Mouse (Mus musculus) erythroblast, adult 5-6 weeks (primary cell): ENCODE measurements around the gene Lyst. TPM values are rescaled to one million over a fixed set of nuclear protein-coding genes. Genes with fewer than 3 reads are reported as not detected.
"Not testable (repeated sequence)": the region's sequence is repeated elsewhere in the genome, so short reads cannot be mapped to it uniquely, and the experiment has no call there.

Experiments
- ATAC-seq: replicated peaks from 2 replicates; pipeline ENCODE4 v1.8.0; 2016; ENCODE audit warnings: moderate number of reproducible peaks, mild to moderate bottlenecking, moderate TSS enrichment, inconsistent platforms; ENCODE audit not compliant: poor library complexity, low FRiP score, severe bottlenecking
- total RNA-seq, 2 experiments: library from RNA; stranded (forward) in 1 of 2; stranded (reverse) in 1 of 2; fragments of 150-400 nt in 1 of 2; fragments of 200-764, 138-1000 nt in 1 of 2; gene quantifications; 2 replicates each; pipeline versions ENCODE4 v1.2.3 to v1.2.4; 2015 to 2017; ENCODE audit warnings: low replicate concordance in 2 of 2

The Lyst gene
- total RNA-seq, 2 experiments from 2014 or later, result 30.8 to 33.0 TPM

- no peak for ATAC-seq
Observed at GRCm38 (mm10) chr13:13621456-13621855, 31.3 kb downstream of the Lyst start.

DNA sequence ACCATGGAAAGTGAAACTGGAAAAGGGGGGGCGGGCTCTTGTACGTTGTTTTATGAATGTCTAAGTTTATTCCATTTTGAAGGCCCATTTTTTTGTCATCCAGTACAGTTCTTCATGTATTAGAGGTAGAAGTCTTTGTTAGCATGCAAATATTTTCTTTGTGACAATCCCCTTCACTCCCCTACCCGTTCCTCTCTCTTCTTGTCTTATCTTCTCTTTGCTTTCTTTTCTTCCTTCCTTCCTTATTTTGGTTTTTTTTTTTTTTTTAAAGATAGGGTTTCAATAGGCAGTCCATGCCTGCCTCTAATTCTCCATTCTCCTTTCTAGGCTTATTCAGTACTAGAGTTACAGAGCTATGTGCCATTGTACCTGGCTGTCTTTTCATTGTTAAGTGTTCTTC, 32.4 kb downstream of the Lyst start:
- no peak for ATAC-seq

DNA sequence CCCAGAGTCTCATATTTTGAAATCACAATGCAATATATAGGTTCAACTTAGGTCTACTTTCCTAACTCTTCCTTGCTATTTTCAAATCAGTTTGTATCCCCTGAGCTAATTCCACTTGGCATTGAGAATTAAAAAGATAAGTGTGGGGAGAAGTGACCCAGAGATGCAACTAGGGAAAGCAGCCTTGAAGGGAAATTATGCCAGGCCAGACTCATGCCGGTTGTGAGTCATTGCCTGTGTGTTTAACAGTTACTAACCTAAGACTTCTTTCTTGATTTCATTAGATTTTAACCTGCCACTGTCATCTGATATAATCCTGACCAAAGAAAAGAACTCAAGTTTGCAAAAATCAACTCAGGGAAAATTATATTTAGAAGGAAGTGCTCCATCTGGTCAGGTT, 43.5 kb downstream of the Lyst start:
- ATAC-seq, result no peak

GRCm38 (mm10) chr13:13634706-13635105, 44.5 kb downstream of the Lyst start:
- no peak for ATAC-seq

- ATAC-seq, result no peak
Observed at GRCm38 (mm10) chr13:13635224-13635623, 45.0 kb downstream of the Lyst start.

DNA sequence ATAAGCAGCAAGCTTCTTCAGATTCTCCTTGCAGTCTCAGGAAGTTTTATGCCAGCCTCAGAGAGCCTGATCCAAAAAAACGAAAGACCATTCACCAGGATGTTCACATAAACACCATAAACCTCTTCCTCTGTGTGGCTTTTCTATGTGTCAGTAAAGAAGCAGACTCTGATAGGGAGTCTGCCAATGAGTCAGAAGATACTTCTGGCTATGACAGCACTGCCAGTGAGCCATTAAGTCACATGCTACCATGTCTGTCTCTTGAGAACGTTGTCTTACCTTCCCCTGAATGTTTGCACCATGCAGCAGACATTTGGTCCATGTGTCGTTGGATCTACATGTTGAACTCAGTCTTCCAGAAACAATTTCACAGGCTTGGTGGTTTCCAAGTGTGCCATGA, 47.4 kb downstream of the Lyst start:
- ATAC-seq, result no peak

- ATAC-seq, result no peak
Observed at GRCm38 (mm10) chr13:13637981-13638380, 47.8 kb downstream of the Lyst start.

DNA sequence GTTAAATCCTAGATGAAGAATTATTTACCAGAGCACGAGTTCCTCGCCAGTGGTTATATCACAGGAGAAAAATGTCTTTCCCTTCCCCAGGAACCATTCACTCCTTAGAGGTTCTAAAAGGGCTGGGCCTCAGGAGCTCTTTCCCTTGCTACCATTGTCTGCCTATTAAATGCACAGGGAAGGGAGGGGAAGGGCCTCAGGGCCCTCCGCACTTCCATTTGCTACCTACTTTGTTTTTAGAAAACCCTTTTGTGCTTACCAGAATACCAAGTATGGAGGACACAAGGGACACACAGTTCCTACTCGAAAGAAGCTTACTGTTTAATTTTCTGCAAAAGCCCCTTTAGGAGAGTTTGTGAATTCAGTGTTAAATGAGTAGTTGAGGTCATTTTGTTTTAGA, 48.5 kb downstream of the Lyst start:
- no peak for ATAC-seq

- no peak for ATAC-seq
Observed at GRCm38 (mm10) chr13:13647296-13647695, 57.1 kb downstream of the Lyst start.

DNA sequence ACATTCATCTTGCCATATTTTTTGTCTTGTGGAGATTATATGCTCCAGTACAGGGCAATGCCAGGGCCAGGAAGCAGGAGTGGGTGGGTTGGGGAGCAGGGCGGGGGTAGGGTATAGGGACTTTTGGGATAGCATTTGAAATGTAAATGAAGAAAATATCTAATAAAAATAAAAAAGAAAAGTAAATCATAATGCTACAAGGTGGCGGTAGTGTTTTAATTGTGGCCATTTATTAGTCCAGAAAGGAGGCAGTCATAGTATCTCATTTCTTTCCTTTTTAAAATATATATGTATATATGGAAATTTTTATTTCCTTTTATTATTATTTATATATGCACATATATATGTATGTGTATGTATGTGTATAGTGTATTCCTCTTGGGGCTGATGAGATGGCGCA, 65.3 kb downstream of the Lyst start:
- ATAC-seq, result no peak

- not testable (repeated sequence) for ATAC-seq
Observed at GRCm38 (mm10) chr13:13666103-13666502, 75.9 kb downstream of the Lyst start.

- ATAC-seq, result no peak
Observed at GRCm38 (mm10) chr13:13670669-13671068, 80.5 kb downstream of the Lyst start.

DNA sequence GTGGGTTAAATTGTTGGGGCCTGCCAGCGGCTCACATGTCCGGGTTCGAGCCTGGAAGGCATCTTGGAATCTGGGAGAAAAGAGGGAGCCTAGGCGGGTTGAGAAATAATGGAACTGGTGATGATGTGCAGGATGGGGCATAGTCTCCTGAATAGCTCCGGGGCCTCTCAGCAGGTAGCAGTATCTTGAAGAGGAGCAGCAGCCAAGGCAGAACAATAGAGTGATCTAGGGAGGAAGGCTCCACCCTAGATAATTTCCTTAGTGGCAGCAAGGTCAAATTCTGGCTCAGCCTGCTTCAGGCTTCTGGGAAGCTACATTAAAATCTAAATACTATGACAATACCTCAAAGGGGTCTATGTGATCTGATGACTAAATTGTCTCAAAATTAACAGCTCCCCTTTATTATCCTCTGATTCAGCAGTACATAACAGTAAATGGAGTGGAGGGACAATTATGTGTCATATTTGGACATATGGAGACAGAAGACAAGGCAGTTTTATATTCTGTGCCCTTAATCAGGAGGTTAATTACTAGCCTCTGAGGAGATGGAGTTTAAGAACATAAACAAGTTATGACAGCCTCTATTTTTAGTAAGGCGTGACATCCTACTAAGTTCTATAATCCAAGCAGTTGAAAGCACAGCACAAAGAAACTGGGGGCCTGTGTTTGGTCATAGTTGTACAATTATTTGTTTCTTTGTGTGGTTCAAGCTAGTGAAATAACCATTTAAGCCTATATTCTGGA, 81.6 kb downstream of the Lyst start:
- no peak for ATAC-seq

DNA sequence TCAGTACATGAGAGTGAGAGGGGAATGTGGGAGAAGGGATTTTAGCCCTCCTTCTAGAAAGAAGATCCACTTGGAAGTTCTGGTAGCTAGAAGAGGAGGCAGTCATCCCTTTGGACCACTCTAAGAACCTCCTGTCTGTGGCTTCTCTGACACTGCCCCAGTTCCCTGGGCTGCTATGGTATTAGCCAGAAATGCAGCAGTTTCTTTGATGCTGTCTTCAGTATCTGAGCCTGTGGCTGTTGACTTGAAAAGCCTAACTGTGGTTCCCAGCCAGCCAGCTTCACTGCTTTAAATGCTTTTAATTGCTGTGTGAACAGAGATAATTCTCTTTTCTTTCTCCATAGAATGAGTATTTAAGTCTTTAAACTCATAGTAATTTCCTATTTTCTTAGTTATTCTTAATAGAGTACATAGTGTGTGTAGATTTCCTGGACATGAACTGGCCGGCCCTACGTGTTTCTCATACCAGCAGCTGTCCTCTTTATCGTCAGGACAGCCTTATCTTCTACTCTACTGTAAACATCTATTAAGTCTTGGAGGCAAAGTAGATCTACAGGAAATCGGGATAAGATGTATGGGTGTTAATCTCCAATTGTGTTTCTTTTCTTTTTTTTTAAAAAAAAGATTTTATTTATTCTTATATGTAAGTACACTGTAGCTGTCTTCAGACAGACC, 84.6 kb downstream of the Lyst start:
- no peak for ATAC-seq

- ATAC-seq, result no peak
Observed at GRCm38 (mm10) chr13:13677871-13678270, 87.7 kb downstream of the Lyst start.

DNA sequence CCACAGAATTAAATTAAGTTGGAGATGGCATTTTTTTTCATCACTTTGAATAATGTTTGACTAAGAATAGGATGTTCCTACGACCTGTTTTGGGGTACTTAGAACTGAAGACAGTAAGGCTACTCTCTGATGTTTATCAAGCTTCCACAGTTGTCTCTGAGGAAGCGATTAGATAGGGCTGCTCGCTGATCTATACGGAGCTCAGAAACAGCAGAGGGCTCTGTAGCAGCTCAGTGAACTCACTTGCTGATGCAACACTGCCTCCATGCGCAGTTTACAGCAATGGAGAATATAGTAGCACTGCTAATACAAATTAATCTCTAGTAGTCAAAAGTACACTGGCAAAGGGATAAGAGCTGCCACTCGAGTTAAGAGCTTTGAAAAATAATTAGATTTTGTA, 91.4 kb downstream of the Lyst start:
- no peak for ATAC-seq

- no peak for ATAC-seq
Observed at GRCm38 (mm10) chr13:13703476-13703875, 113.3 kb downstream of the Lyst start.

GRCm38 (mm10) chr13:13721435-13721834, 131.2 kb downstream of the Lyst start:
- not testable (repeated sequence) for ATAC-seq

DNA sequence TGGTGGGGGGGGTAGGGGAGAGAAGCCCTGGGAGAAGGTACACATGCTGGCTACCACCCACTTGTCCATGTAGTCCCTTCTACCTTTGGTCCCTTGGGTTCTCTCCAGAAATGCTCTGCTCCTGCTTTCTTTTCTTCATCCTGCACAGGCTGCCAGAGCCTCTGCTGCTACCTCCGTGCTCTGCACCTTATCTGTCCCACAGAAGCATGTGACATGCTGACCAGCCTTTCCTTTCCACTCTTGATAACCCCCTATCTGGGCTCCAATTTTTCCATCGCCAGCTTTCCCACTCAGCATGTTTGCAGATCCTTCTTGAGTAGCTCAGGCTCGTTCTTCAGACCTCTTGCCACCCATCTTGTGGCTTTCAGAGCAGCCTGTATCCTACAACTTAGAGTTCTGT, 133.1 kb downstream of the Lyst start:
- ATAC-seq, result no peak

DNA sequence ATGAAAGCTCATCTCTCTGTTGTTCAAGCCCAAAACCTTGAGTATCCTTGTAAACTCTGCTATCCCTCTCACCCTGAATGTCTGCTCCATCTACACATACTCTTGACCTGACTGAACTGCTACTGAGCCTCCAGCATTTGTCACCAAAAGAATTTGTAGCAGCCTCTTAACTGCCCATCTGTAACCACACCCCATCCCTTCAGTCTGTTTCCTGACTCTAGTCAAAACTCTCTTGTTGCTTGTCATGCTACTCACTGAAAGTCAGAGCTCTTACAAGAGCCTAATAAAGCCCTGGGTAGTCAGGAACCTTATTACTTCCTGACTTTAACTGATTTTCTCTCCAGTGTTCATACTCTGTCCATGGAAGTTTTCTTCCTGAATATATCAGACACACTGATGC, 133.6 kb downstream of the Lyst start:
- no peak for ATAC-seq

- ATAC-seq, result no peak
Observed at GRCm38 (mm10) chr13:13739232-13739631, 149.0 kb downstream of the Lyst start.

DNA sequence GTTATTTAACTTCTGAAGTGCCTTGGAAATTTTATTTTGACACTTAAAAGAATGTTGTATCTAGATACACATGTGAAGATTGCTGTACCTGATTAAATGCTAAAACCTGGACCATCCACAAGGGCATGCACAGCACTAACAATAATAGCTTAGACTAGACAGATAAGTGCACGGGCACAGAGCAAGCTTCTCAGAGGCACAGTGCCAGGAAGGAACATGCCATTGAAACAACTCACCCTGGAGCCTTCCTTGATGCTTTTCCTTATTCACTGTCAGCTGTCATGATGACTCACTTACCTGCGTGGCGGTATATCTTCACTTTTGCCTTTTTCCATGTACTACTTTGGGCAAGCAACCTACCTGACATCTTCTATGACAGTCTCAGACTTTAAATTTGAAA, 155.7 kb downstream of the Lyst start:
- ATAC-seq, result no peak
